Mouse (Mus musculus): ENCODE results near the gene Ninj2.

- TF ChIP-seq CTCF (conservative IDR thresholded peaks at IDR 0.05; ENCODE audit: low read length) (no peak), NANOG (IDR thresholded peaks at IDR 0.05; ENCODE audit: borderline replicate concordance, low read length) (no peak), POU5F1 (IDR thresholded peaks at IDR 0.05; ENCODE audit: borderline replicate concordance, low read length) (no peak)
Observed at GRCm38 (mm10) chr6:120079547-120079946, 13.6 kb upstream of the Ninj2 start.

Measured in E14TG2a.4 (cell line).